Mouse (Mus musculus): Measurements from ENCODE around the gene Slc26a9. TPM values are rescaled to one million over a fixed set of nuclear protein-coding genes. Genes with fewer than 3 reads are reported as not detected.

The Slc26a9 gene
- 0.03 and 0.06 TPM in 2 replicates for polyA plus RNA-seq (2015; fragmentation: Nextera tagmentation; extraction: Ambion mirVana)

DNA sequence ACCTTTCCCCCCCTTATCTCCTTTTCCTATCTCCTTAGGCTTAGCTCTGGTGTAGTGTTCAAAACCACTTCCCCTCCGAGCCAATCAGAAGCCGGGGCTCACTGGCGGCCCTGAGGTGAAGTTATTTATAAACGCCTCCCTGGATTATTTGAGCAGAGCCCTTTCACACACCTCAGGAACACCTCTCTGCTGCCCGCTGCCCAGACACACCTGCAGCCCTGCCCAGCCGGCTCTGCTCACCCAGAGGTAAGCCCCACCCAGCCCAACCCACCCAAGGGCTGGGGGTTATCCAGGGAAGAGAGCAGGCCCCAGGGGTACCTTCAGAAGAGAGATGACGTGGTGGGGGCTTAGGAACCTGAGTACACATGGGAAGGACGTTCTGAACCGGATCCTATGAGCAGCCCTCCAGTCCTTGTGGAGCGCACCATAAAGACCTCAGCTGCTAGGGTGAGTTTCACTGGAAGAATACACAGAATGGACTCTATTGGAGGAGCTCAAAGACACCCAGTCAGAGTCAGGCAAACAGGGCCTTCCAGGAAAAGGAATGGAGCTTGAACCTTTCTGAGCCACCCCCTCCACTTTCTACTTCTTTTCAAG lies at the start of gene Slc26a9:
TSS of gene Slc26a9 (plus strand) at position 155 of the 597 bp plus-strand sequence.

GRCm38 (mm10) chr1:131797202-131797909 lies 53.5 kb downstream of the Slc26a9 start, which contains the start of gene Pm20d1:
Gene Pm20d1 (plus strand): TSS chr1:131797381.

Other genes starting within 250 kb of the Slc26a9 start
- 25.2 and 26.0 TPM in 2 replicates for gene Srgap2, start 216.7 kb upstream of the Slc26a9 start, polyA plus RNA-seq (2015; fragmentation: Nextera tagmentation; extraction: Ambion mirVana)
- gene Fam72a, start 216.1 kb upstream of the Slc26a9 start, polyA plus RNA-seq (2015; fragmentation: Nextera tagmentation; extraction: Ambion mirVana): 1.1 and 1.2 TPM in 2 replicates
- gene Avpr1b, start 144.8 kb upstream of the Slc26a9 start, polyA plus RNA-seq (2015; fragmentation: Nextera tagmentation; extraction: Ambion mirVana): not detected in 2 replicates
- gene Ctse, start 105.7 kb upstream of the Slc26a9 start, polyA plus RNA-seq (2015; fragmentation: Nextera tagmentation; extraction: Ambion mirVana): 0.08 TPM in 1 of 2 replicates, not detected in the other
- gene Rab7b, start 55.3 kb upstream of the Slc26a9 start, polyA plus RNA-seq (2015; fragmentation: Nextera tagmentation; extraction: Ambion mirVana): 3.2 and 3.7 TPM in 2 replicates
- 0.48 and 0.84 TPM in 2 replicates for gene Pm20d1, start 53.4 kb downstream of the Slc26a9 start, polyA plus RNA-seq (2015; fragmentation: Nextera tagmentation; extraction: Ambion mirVana)
- gene Slc41a1, start 83.5 kb downstream of the Slc26a9 start, polyA plus RNA-seq (2015; fragmentation: Nextera tagmentation; extraction: Ambion mirVana): 20.5 and 21.5 TPM in 2 replicates
- 11.5 and 11.7 TPM in 2 replicates for gene Rab29, start 123.2 kb downstream of the Slc26a9 start, polyA plus RNA-seq (2015; fragmentation: Nextera tagmentation; extraction: Ambion mirVana)
- 50.6 and 51.6 TPM in 2 replicates for gene Nucks1, start 166.5 kb downstream of the Slc26a9 start, polyA plus RNA-seq (2015; fragmentation: Nextera tagmentation; extraction: Ambion mirVana)
- 0.59 and 0.76 TPM in 2 replicates for gene Slc45a3, start 218.9 kb downstream of the Slc26a9 start, polyA plus RNA-seq (2015; fragmentation: Nextera tagmentation; extraction: Ambion mirVana)

Data from neural tube, postnatal 0 days (tissue).